Mouse (Mus musculus) limb, embryonic 11.5 days (tissue): ENCODE measurements around the gene Ppp6c. TPM values are rescaled to one million over a fixed set of nuclear protein-coding genes. Genes with fewer than 3 reads are reported as not detected.

Experiments used
- ATAC-seq: fragments of 200-750 bp; cut with Nextera tagmentation; 2 replicates; pipeline ENCODE4 v1.8.0; 2017; ENCODE audit warnings: low read depth; ENCODE audit not compliant: insufficient number of reproducible peaks, low FRiP score, low TSS enrichment
- DNase-seq: peaks from one replicate; pipeline ENCODE4 v3.0.0-alpha.2; 2015; ENCODE audit warnings: low spot score
- H3K27ac ChIP-seq: fragments of 300-500 bp; sonication (generic); replicated peaks from 2 replicates; pipeline ENCODE4 v1.5.1; 2014; ENCODE audit warnings: low read depth, mild to moderate bottlenecking, low read length
- H3K27me3 ChIP-seq: fragments of 300-500 bp; sonication (generic); 2 replicates; pipeline ENCODE4 v1.6.1; 2014; ENCODE audit warnings: mild to moderate bottlenecking, low read length, mixed read lengths; ENCODE audit not compliant: control insufficient read depth, insufficient read depth
- H3K36me3 ChIP-seq: fragments of 300-500 bp; sonication (generic); 2 replicates; pipeline ENCODE4 v1.6.1; 2014; ENCODE audit warnings: mild to moderate bottlenecking, low read length, moderate library complexity, mixed read lengths; ENCODE audit not compliant: control insufficient read depth, insufficient read depth
- H3K4me1 ChIP-seq: fragments of 300-500 bp; sonication (generic); 2 replicates; pipeline ENCODE4 v1.6.1; 2014; ENCODE audit warnings: low read length, mixed read lengths; ENCODE audit not compliant: control insufficient read depth, insufficient read depth
- H3K4me2 ChIP-seq: fragments of 300-500 bp; sonication (generic); 2 replicates; pipeline ENCODE4 v1.6.1; 2014; ENCODE audit warnings: low read depth, mild to moderate bottlenecking, moderate library complexity; ENCODE audit not compliant: severe bottlenecking
- H3K4me3 ChIP-seq: fragments of 300-500 bp; sonication (generic); 2 replicates; pipeline ENCODE4 v1.5.1; 2014; ENCODE audit warnings: low read depth, low read length
- H3K9ac ChIP-seq: fragments of 300-500 bp; sonication (generic); 2 replicates; pipeline ENCODE4 v1.6.1; 2014; ENCODE audit warnings: mild to moderate bottlenecking, low read length
- H3K9me3 ChIP-seq: fragments of 300-500 bp; sonication (generic); 2 replicates; pipeline ENCODE4 v1.6.1; 2016; ENCODE audit warnings: low read length; ENCODE audit not compliant: control insufficient read depth
- WGBS: fragments of 180-500 bp; shearing (Covaris S2); extraction: QIAGEN DNeasy Blood & Tissue Kit; methylation state at CpG from one replicate; pipeline ENCODE4 v1.1.7; 2014; 5-methylcytosine and 5-hydroxymethylcytosine counted together
- polyA plus RNA-seq: library from polyadenylated mRNA; unstranded; fragments of >200 nt; fragmentation: Nextera tagmentation; extraction: Ambion mirVana; gene quantifications from 2 replicates; pipeline ENCODE4 v1.2.1, GENCODE M21; 2014

The Ppp6c gene
- polyA plus RNA-seq, 1 experiment from 2014 or later: 80.0 TPM

- Histone ChIP-seq H3K36me3 (no peaks in the 10 kb centered on the region), H3K27ac (no peak overlapping the region), H3K4me1 (no peaks in the 10 kb centered on the region), H3K4me2 (no peak overlapping the region), H3K4me3 (no peak overlapping the region), H3K27me3 (no peaks in the 10 kb centered on the region), H3K9ac (no peak overlapping the region), H3K9me3 (no peaks in the 10 kb centered on the region)
- no peak for ATAC-seq
- no peak for DNase-seq
- WGBS: 98% methylated on average over 3 of the region's 3 CpGs
These were observed 7.2 kb downstream of the Ppp6c start for GRCm38 (mm10) chr2:39219034-39219433.

- no peak overlapping the region for H3K9ac ChIP-seq
- H3K9me3 ChIP-seq: no peaks in the 10 kb centered on the region
- WGBS: 98% methylated on average over 4 of the region's 4 CpGs
- H3K4me2 ChIP-seq: no peak overlapping the region
- H3K36me3 ChIP-seq: no peaks in the 10 kb centered on the region
- no peaks in the 10 kb centered on the region for H3K27me3 ChIP-seq
- no peak for DNase-seq
- H3K27ac ChIP-seq: no peak overlapping the region
- H3K4me3 ChIP-seq: no peak overlapping the region
- no peak for ATAC-seq
- H3K4me1 ChIP-seq: no peaks in the 10 kb centered on the region
These were observed 9.1 kb downstream of the Ppp6c start for GRCm38 (mm10) chr2:39217150-39217549.

- no peaks in the 10 kb centered on the region for H3K4me1 ChIP-seq
- DNase-seq (no peak), ATAC-seq (no peak)
- no peak overlapping the region for H3K27ac ChIP-seq
- 93% methylated on average over 4 of the region's 4 CpGs for WGBS
- no peaks in the 10 kb centered on the region for H3K36me3 ChIP-seq
- no peaks in the 10 kb centered on the region for H3K9me3 ChIP-seq
- no peaks in the 10 kb centered on the region for H3K27me3 ChIP-seq
- H3K9ac ChIP-seq: no peak overlapping the region
- H3K4me2 ChIP-seq: no peak overlapping the region
- H3K4me3 ChIP-seq: no peak overlapping the region
These were observed 15.5 kb downstream of the Ppp6c start for GRCm38 (mm10) chr2:39210738-39211137.

GRCm38 (mm10) chr2:39203359-39203758 is 22.9 kb downstream of the Ppp6c start:
- H3K4me3 ChIP-seq: no peak overlapping the region
- DNase-seq: no peak
- H3K4me1 ChIP-seq: no peaks in the 10 kb centered on the region
- no peaks in the 10 kb centered on the region for H3K9me3 ChIP-seq
- H3K36me3 ChIP-seq: no peaks in the 10 kb centered on the region
- no peak overlapping the region for H3K9ac ChIP-seq
- no peaks in the 10 kb centered on the region for H3K27me3 ChIP-seq
- no peak for ATAC-seq
- H3K4me2 ChIP-seq: no peak overlapping the region
- no peak overlapping the region for H3K27ac ChIP-seq
- 91% methylated on average over 2 of the region's 2 CpGs for WGBS

- H3K4me1 ChIP-seq: no peaks in the 10 kb centered on the region
- H3K9me3 ChIP-seq: no peaks in the 10 kb centered on the region
- H3K4me2 ChIP-seq: no peak overlapping the region
- DNase-seq (no peak), ATAC-seq (no peak)
- H3K36me3 ChIP-seq: peaks cover 2% of the 10 kb centered on the region
- WGBS: 100% methylated on average over 2 of the region's 2 CpGs
- no peak overlapping the region for H3K27ac ChIP-seq
- no peak overlapping the region for H3K4me3 ChIP-seq
- no peak overlapping the region for H3K9ac ChIP-seq
- H3K27me3 ChIP-seq: no peaks in the 10 kb centered on the region
These were observed 31.4 kb downstream of the Ppp6c start for GRCm38 (mm10) chr2:39194809-39195208.

DNA sequence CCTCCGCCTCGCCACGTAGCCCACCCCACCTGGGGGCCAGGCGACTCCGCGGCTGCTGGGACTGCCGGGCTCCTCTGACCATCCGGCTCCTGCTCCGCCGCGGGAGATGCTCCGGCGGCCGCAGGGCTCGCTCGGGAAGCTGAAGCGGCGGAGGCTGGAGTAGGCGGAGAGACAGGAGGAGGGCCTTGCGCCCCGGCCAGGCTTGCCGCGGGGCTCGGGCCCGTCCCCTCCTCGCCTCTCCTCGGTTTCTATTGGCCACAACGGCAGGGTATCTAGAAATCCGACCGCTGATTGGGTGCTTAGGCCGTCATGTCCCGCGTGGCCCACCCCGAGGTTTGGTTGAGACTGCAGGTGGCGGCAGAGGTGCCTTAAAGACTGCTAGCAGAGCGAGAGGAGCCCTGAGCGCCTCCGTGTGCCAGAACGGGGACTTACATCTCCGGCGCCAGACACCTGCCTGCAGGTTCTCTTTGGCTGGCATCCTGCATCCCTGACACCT is 35.6 kb downstream of the Ppp6c start, which contains the start of gene Scai:
Gene Scai, minus strand, starts transcription at position 174 of the 496 bp plus-strand sequence.
- peak within 1 kb of the TSS; percentile 52 for H3K4me2 ChIP-seq
- H3K36me3 ChIP-seq: peaks cover 2% of the 10 kb centered on the region; the same call in 1 of the 2 replicates
- peak within 1 kb of the TSS; percentile 95 for H3K27ac ChIP-seq
- WGBS: 0% methylated on average over 36 of the region's 41 CpGs
- H3K9ac ChIP-seq: peak within 1 kb of the TSS; percentile 91
- peak; percentile 97 for DNase-seq
- H3K4me3 ChIP-seq: peak within 1 kb of the TSS; percentile 79
- no peaks in the 10 kb centered on the region for H3K27me3 ChIP-seq
- no peaks in the 10 kb centered on the region for H3K9me3 ChIP-seq
- H3K4me1 ChIP-seq: 0 out of 2 replicates have a peak, but pooled peaks cover 5% of the 10 kb centered on the region
- peak; percentile 100 for ATAC-seq

GRCm38 (mm10) chr2:39189961-39190560 is 36.2 kb downstream of the Ppp6c start:
- Histone ChIP-seq H3K27me3 (no peaks in the 10 kb centered on the region), H3K27ac (peak overlapping the region; percentile 95), H3K9ac (peak overlapping the region; percentile 91), H3K4me3 (peak overlapping the region; percentile 79), H3K4me2 (peak overlapping the region; percentile 52), H3K9me3 (no peaks in the 10 kb centered on the region), H3K4me1 (0 out of 2 replicates have a peak, but pooled peaks cover 5% of the 10 kb centered on the region), H3K36me3 (peaks cover 2% of the 10 kb centered on the region; the same call in 1 of the 2 replicates)
- DNase-seq (no peak), ATAC-seq (peak; percentile 89)
- under 1% methylated on average over 38 of the region's 39 CpGs for WGBS

DNA sequence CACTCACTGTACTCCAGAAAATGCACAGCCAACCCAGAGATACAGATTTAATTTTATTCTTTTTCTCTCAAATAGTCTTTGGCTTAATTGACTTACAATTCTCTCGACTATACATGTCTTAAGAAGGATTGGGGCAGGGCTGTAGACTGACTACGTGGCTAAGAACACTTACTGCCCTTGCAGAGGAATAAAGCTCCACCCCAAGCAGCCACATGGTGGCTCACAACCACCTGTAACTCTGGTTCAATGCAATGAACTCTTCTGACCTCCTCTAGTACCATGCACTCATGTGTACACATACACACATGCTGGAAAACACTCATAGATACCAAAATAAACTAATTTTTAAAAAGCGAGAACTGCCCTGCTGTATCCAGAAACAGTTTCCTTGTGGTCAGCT is 40.3 kb downstream of the Ppp6c start:
- H3K36me3 ChIP-seq: peaks cover 2% of the 10 kb centered on the region; the same call in 1 of the 2 replicates
- DNase-seq (no peak), ATAC-seq (no peak)
- 0 out of 2 replicates have a peak, but pooled peaks cover 5% of the 10 kb centered on the region for H3K4me1 ChIP-seq
- H3K27me3 ChIP-seq: no peaks in the 10 kb centered on the region
- no peak overlapping the region for H3K4me2 ChIP-seq
- H3K9ac ChIP-seq: no peak overlapping the region
- no peak overlapping the region for H3K27ac ChIP-seq
- 79% methylated on average over 3 of the region's 3 CpGs for WGBS
- H3K9me3 ChIP-seq: no peaks in the 10 kb centered on the region
- no peak overlapping the region for H3K4me3 ChIP-seq
